Mouse (Mus musculus): ENCODE results near the gene Fancd2os. TPM values are rescaled to one million over a fixed set of nuclear protein-coding genes. Genes with fewer than 3 reads are reported as not detected.

Gene Fancd2os
- polyA plus RNA-seq (2014; fragmentation: Nextera tagmentation; extraction: Ambion mirVana) = 0.20 and 0.22 TPM in 2 replicates

- Histone ChIP-seq H3K27ac (ENCODE audit: low read depth) (0 out of 2 replicates have a peak within 1 kb of the TSS, but pooled peaks have one; percentile 4), H3K9me3 (ENCODE audit: control insufficient read depth, low read length) (no peaks in the 10 kb centered on the region), H3K4me3 (ENCODE audit: low read depth, low read length) (no peak within 1 kb of the TSS), H3K9ac (ENCODE audit: low read length) (0 out of 2 replicates have a peak within 1 kb of the TSS, but pooled peaks have one; percentile 3), H3K4me1 (replicated peaks; ENCODE audit: control insufficient read depth, insufficient read depth, low read length) (peaks cover 8% of the 10 kb centered on the region), H3K4me2 (ENCODE audit: low read length) (0 out of 2 replicates have a peak within 1 kb of the TSS, but pooled peaks have one; percentile 7), H3K36me3 (ENCODE audit: control insufficient read depth, insufficient read depth, low read length) (no peaks in the 10 kb centered on the region), H3K27me3 (replicated peaks; ENCODE audit: control insufficient read depth, insufficient read depth, low read length) (no peaks in the 10 kb centered on the region)
- WGBS = 36% methylated on average over 23 of the region's 23 CpGs
- DNase-seq (ENCODE audit: low spot score) = peak; percentile 53
- no peak for ATAC-seq (replicated peaks; ENCODE audit: low FRiP score, low TSS enrichment, low read depth)
Observed at GRCm38 (mm10) chr6:113600543-113601139, at the start of gene Fancd2os. Gene Fancd2os (minus strand): TSS chr6:113600715.

- H3K4me2 ChIP-seq (ENCODE audit: low read length) = no peak overlapping the region
- no peak overlapping the region for H3K9ac ChIP-seq (ENCODE audit: low read length)
- no peaks in the 10 kb centered on the region for H3K9me3 ChIP-seq (ENCODE audit: control insufficient read depth, low read length)
- no peaks in the 10 kb centered on the region for H3K27me3 ChIP-seq (replicated peaks; ENCODE audit: control insufficient read depth, insufficient read depth, low read length)
- 83% methylated on average over 4 of the region's 4 CpGs for WGBS
- ATAC-seq (replicated peaks; ENCODE audit: low FRiP score, low TSS enrichment, low read depth) (no peak), DNase-seq (ENCODE audit: low spot score) (no peak)
- no peaks in the 10 kb centered on the region for H3K4me1 ChIP-seq (replicated peaks; ENCODE audit: control insufficient read depth, insufficient read depth, low read length)
- no peaks in the 10 kb centered on the region for H3K36me3 ChIP-seq (ENCODE audit: control insufficient read depth, insufficient read depth, low read length)
- no peak overlapping the region for H3K4me3 ChIP-seq (ENCODE audit: low read depth, low read length)
- H3K27ac ChIP-seq (ENCODE audit: low read depth) = no peak overlapping the region
Observed at GRCm38 (mm10) chr6:113650197-113650640, 49.7 kb upstream of the Fancd2os start.

- Histone ChIP-seq H3K27me3 (replicated peaks; ENCODE audit: control insufficient read depth, insufficient read depth, low read length) (no peaks in the 10 kb centered on the region), H3K9ac (ENCODE audit: low read length) (no peak overlapping the region), H3K4me2 (ENCODE audit: low read length) (no peak overlapping the region), H3K36me3 (ENCODE audit: control insufficient read depth, insufficient read depth, low read length) (no peaks in the 10 kb centered on the region), H3K27ac (ENCODE audit: low read depth) (no peak overlapping the region), H3K9me3 (ENCODE audit: control insufficient read depth, low read length) (no peaks in the 10 kb centered on the region), H3K4me1 (replicated peaks; ENCODE audit: control insufficient read depth, insufficient read depth, low read length) (no peaks in the 10 kb centered on the region), H3K4me3 (ENCODE audit: low read depth, low read length) (no peak overlapping the region)
- DNase-seq (ENCODE audit: low spot score) (no peak), ATAC-seq (replicated peaks; ENCODE audit: low FRiP score, low TSS enrichment, low read depth) (no peak)
- 81% methylated on average over 7 of the region's 7 CpGs for WGBS
Observed at GRCm38 (mm10) chr6:113649346-113650196, 49.1 kb upstream of the Fancd2os start.

- no peak for DNase-seq (ENCODE audit: low spot score)
- no peak for ATAC-seq (replicated peaks; ENCODE audit: low FRiP score, low TSS enrichment, low read depth)
- H3K9ac ChIP-seq (ENCODE audit: low read length) = no peak overlapping the region
- no peaks in the 10 kb centered on the region for H3K36me3 ChIP-seq (ENCODE audit: control insufficient read depth, insufficient read depth, low read length)
- no peaks in the 10 kb centered on the region for H3K9me3 ChIP-seq (ENCODE audit: control insufficient read depth, low read length)
- H3K27me3 ChIP-seq (replicated peaks; ENCODE audit: control insufficient read depth, insufficient read depth, low read length) = no peaks in the 10 kb centered on the region
- H3K4me3 ChIP-seq (ENCODE audit: low read depth, low read length) = no peak overlapping the region
- 80% methylated on average over 8 of the region's 8 CpGs for WGBS
- no peak overlapping the region for H3K4me2 ChIP-seq (ENCODE audit: low read length)
- no peak overlapping the region for H3K27ac ChIP-seq (ENCODE audit: low read depth)
- no peaks in the 10 kb centered on the region for H3K4me1 ChIP-seq (replicated peaks; ENCODE audit: control insufficient read depth, insufficient read depth, low read length)
Observed at GRCm38 (mm10) chr6:113644808-113645207, 44.3 kb upstream of the Fancd2os start.

- no peak for DNase-seq (ENCODE audit: low spot score)
- no peaks in the 10 kb centered on the region for H3K9me3 ChIP-seq (ENCODE audit: control insufficient read depth, low read length)
- H3K9ac ChIP-seq (ENCODE audit: low read length) = no peak overlapping the region
- no peak overlapping the region for H3K4me2 ChIP-seq (ENCODE audit: low read length)
- ATAC-seq (replicated peaks; ENCODE audit: low FRiP score, low TSS enrichment, low read depth) = no peak
- H3K4me3 ChIP-seq (ENCODE audit: low read depth, low read length) = no peak overlapping the region
- H3K36me3 ChIP-seq (ENCODE audit: control insufficient read depth, insufficient read depth, low read length) = no peaks in the 10 kb centered on the region
- no peaks in the 10 kb centered on the region for H3K27me3 ChIP-seq (replicated peaks; ENCODE audit: control insufficient read depth, insufficient read depth, low read length)
- H3K27ac ChIP-seq (ENCODE audit: low read depth) = no peak overlapping the region
- WGBS = 92% methylated on average over 2 of the region's 2 CpGs
- H3K4me1 ChIP-seq (replicated peaks; ENCODE audit: control insufficient read depth, insufficient read depth, low read length) = no peaks in the 10 kb centered on the region
Observed at GRCm38 (mm10) chr6:113643967-113644366, 43.5 kb upstream of the Fancd2os start.

- WGBS = 77% methylated on average over 4 of the region's 4 CpGs
- no peaks in the 10 kb centered on the region for H3K9me3 ChIP-seq (ENCODE audit: control insufficient read depth, low read length)
- no peak overlapping the region for H3K9ac ChIP-seq (ENCODE audit: low read length)
- H3K4me1 ChIP-seq (replicated peaks; ENCODE audit: control insufficient read depth, insufficient read depth, low read length) = no peaks in the 10 kb centered on the region
- no peak overlapping the region for H3K27ac ChIP-seq (ENCODE audit: low read depth)
- ATAC-seq (replicated peaks; ENCODE audit: low FRiP score, low TSS enrichment, low read depth) = no peak
- DNase-seq (ENCODE audit: low spot score) = no peak
- H3K4me3 ChIP-seq (ENCODE audit: low read depth, low read length) = no peak overlapping the region
- H3K27me3 ChIP-seq (replicated peaks; ENCODE audit: control insufficient read depth, insufficient read depth, low read length) = no peaks in the 10 kb centered on the region
- H3K4me2 ChIP-seq (ENCODE audit: low read length) = no peak overlapping the region
- H3K36me3 ChIP-seq (ENCODE audit: control insufficient read depth, insufficient read depth, low read length) = no peaks in the 10 kb centered on the region
Observed at GRCm38 (mm10) chr6:113643021-113643420, 42.5 kb upstream of the Fancd2os start.

- H3K9ac ChIP-seq (ENCODE audit: low read length) = no peak overlapping the region
- no peak for DNase-seq (ENCODE audit: low spot score)
- no peak overlapping the region for H3K27ac ChIP-seq (ENCODE audit: low read depth)
- no peak for ATAC-seq (replicated peaks; ENCODE audit: low FRiP score, low TSS enrichment, low read depth)
- no peaks in the 10 kb centered on the region for H3K9me3 ChIP-seq (ENCODE audit: control insufficient read depth, low read length)
- no peaks in the 10 kb centered on the region for H3K4me1 ChIP-seq (replicated peaks; ENCODE audit: control insufficient read depth, insufficient read depth, low read length)
- H3K27me3 ChIP-seq (replicated peaks; ENCODE audit: control insufficient read depth, insufficient read depth, low read length) = no peaks in the 10 kb centered on the region
- WGBS = 83% methylated on average over 8 of the region's 8 CpGs
- H3K4me3 ChIP-seq (ENCODE audit: low read depth, low read length) = no peak overlapping the region
- H3K4me2 ChIP-seq (ENCODE audit: low read length) = no peak overlapping the region
- H3K36me3 ChIP-seq (ENCODE audit: control insufficient read depth, insufficient read depth, low read length) = no peaks in the 10 kb centered on the region
Observed at GRCm38 (mm10) chr6:113642605-113643004, 42.1 kb upstream of the Fancd2os start.

GRCm38 (mm10) chr6:113639201-113639600 is 38.7 kb upstream of the Fancd2os start:
- H3K27ac ChIP-seq (ENCODE audit: low read depth) = no peak overlapping the region
- no peaks in the 10 kb centered on the region for H3K27me3 ChIP-seq (replicated peaks; ENCODE audit: control insufficient read depth, insufficient read depth, low read length)
- no peaks in the 10 kb centered on the region for H3K9me3 ChIP-seq (ENCODE audit: control insufficient read depth, low read length)
- 82% methylated on average over 4 of the region's 4 CpGs for WGBS
- H3K4me2 ChIP-seq (ENCODE audit: low read length) = no peak overlapping the region
- no peaks in the 10 kb centered on the region for H3K4me1 ChIP-seq (replicated peaks; ENCODE audit: control insufficient read depth, insufficient read depth, low read length)
- DNase-seq (ENCODE audit: low spot score) (no peak), ATAC-seq (replicated peaks; ENCODE audit: low FRiP score, low TSS enrichment, low read depth) (no peak)
- no peak overlapping the region for H3K4me3 ChIP-seq (ENCODE audit: low read depth, low read length)
- H3K36me3 ChIP-seq (ENCODE audit: control insufficient read depth, insufficient read depth, low read length) = no peaks in the 10 kb centered on the region
- no peak overlapping the region for H3K9ac ChIP-seq (ENCODE audit: low read length)
